Mouse (Mus musculus): ENCODE results near the gene Disp1. TPM values are rescaled to one million over a fixed set of nuclear protein-coding genes. Genes with fewer than 3 reads are reported as not detected.

The Disp1 gene
- polyA plus RNA-seq, 1 experiment from 2014 or later: 9.6 TPM

DNA sequence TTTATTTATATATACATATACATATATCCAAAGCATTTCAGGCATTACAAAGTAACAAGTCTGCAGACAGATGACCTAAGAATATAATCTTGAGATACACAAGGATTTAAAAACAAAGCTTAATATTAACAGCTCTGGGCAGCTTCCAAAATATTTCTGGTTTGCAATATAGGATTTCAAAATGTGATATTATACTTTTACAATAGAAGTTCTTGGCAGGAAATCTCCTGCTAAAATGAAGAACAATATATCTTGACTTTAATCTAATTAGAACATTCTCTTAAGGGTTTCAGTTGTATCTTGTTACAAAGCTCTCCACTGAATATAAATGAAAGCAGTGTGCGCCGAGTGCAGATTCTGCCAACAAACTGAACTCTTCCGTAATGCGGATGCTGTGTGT, 68.0 kb downstream of the Disp1 start:
- Histone ChIP-seq H3K27me3 (replicated peaks) (no peaks in the 10 kb centered on the region), H3K9me3 (no peaks in the 10 kb centered on the region), H3K4me1 (peaks cover 22% of the 10 kb centered on the region), H3K36me3 (replicated peaks) (no peaks in the 10 kb centered on the region), H3K4me3 (no peak overlapping the region), H3K27ac (no peak overlapping the region), H3K4me2 (no peak overlapping the region), H3K9ac (no peak overlapping the region)
- 94% methylated on average over 4 of the region's 4 CpGs for WGBS
- ATAC-seq (replicated peaks): no peak

DNA sequence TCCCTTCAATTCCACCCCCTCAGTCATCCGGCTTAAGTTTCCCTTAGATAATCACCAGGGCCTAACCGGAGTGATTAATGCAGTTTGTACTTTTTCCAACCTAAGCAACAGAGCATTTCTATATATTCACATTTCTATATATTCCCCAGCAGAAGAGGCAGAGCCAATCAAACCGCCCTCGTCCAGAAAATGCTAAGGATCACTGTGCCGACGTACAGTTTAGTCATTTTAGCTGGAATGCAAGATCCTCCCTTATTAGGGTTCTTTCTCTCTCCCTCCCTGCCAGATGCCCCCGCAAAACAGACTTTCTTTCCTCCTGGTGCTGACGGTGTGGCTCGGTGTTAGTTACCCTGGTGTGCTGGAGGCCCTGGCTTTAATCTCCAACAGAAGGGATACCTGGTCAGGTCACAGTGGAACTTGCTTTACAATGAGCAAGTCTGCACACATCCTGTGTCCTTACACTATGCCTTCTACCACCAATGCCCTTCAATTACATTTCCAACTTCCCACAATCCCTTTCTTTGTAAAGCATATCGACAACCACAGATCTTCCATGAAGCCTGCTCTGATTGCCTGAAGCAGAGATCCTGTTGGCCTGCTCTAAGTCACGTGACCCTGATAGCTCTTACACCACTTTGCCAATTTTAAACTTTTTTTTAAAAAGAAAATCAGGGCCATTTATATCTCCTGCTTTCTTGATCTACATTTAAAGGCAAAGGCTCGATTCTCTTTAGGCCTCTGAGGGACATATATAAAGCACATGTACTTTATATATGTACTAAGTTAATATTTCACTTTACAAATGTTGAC, 69.6 kb downstream of the Disp1 start:
- H3K27me3 ChIP-seq (replicated peaks): no peaks in the 10 kb centered on the region
- no peak for ATAC-seq (replicated peaks)
- WGBS: 78% methylated on average over 12 of the region's 12 CpGs
- H3K27ac ChIP-seq: no peak overlapping the region
- H3K4me1 ChIP-seq: peaks cover 32% of the 10 kb centered on the region
- no peaks in the 10 kb centered on the region for H3K36me3 ChIP-seq (replicated peaks)
- no peak overlapping the region for H3K4me2 ChIP-seq
- H3K4me3 ChIP-seq: no peak overlapping the region
- no peaks in the 10 kb centered on the region for H3K9me3 ChIP-seq
- H3K9ac ChIP-seq: no peak overlapping the region

DNA sequence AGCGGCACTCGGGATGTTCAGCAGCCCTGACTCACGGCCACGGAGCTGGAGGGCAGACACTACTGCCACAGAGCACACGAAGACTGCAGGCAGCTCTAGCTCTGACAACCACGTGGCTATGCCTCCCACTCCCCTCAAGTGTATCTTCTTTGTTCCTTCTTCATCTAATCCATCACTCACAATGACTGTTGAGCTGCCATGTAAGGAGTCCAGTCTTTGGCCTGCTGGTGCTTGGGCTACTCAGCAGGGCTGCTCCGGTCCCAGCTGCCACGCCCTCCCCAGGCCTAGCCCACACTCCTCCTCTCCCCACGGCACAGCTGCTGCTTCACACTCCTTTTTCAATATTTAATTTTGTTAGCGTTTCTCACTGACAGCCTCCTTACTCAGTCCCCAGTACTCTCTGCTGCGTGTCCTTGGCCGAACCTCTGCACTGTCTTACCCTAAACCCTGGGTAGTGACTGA, 70.9 kb downstream of the Disp1 start:
- Histone ChIP-seq H3K9me3 (no peaks in the 10 kb centered on the region), H3K27ac (no peak overlapping the region), H3K4me2 (no peak overlapping the region), H3K4me1 (peaks cover 34% of the 10 kb centered on the region), H3K4me3 (no peak overlapping the region), H3K36me3 (replicated peaks) (no peaks in the 10 kb centered on the region), H3K27me3 (replicated peaks) (no peaks in the 10 kb centered on the region), H3K9ac (no peak overlapping the region)
- peak; percentile 77 for ATAC-seq (replicated peaks)
- WGBS: 23% methylated on average over 12 of the region's 12 CpGs

DNA sequence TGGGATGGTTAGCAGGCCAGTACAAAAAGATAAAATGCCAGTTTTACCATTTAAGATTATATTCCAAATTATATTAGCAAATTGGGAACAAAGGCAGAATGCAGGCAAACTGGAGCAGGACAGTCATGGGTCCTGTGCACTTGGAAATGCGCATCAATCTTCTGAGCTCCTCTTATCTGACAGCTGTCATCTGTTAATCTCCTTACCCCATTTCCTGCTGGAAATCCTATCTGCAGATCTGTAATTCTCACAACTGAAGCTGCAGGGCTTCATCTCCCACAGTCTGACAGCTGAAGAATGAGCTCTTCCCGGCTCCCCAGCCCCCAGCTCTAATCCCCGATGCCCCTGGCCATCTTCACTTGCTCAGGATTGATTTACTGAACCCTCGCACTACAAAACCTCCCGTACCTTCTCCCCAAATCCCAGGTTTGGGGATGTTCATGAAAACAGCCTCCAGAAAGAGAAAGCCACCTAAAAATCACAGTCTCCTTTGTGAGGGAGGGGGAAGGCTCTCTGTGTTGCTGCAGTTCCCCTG, 71.7 kb downstream of the Disp1 start:
- Histone ChIP-seq H3K4me3 (no peak overlapping the region), H3K36me3 (replicated peaks) (no peaks in the 10 kb centered on the region), H3K27ac (peak overlapping the region; percentile 43), H3K27me3 (replicated peaks) (no peaks in the 10 kb centered on the region), H3K9me3 (no peaks in the 10 kb centered on the region), H3K4me1 (peaks cover 33% of the 10 kb centered on the region), H3K4me2 (no peak overlapping the region), H3K9ac (no peak overlapping the region)
- 0 out of 2 replicates have a peak, but pooled peaks have one; percentile 43 for ATAC-seq (replicated peaks)
- 30% methylated on average over 5 of the region's 5 CpGs for WGBS

DNA sequence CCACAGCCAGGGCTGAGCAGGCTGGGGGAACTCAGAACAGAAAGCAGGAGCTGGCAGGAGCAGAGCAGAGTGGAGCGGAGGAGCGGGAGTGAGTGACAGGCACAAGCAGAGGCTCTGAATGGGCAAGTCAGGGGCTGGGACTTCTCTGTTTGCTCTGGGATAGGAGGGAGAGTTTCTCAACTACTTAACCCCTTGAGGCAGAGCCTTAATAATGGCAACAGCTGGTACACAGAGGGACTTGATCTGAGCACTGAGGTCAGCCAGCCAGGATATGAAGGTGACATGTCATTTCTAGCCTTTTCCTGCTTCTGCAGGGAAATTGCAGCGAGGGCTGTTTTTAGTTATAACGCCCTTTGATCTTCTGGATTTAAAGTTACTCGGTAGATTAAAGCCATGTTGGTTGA, 73.9 kb downstream of the Disp1 start:
- no peak overlapping the region for H3K27ac ChIP-seq
- 22% methylated on average over 5 of the region's 5 CpGs for WGBS
- H3K27me3 ChIP-seq (replicated peaks): no peaks in the 10 kb centered on the region
- no peak overlapping the region for H3K4me2 ChIP-seq
- H3K9me3 ChIP-seq: no peaks in the 10 kb centered on the region
- no peak overlapping the region for H3K9ac ChIP-seq
- ATAC-seq (replicated peaks): peak; percentile 77
- H3K4me1 ChIP-seq: peaks cover 30% of the 10 kb centered on the region
- no peaks in the 10 kb centered on the region for H3K36me3 ChIP-seq (replicated peaks)
- no peak overlapping the region for H3K4me3 ChIP-seq

DNA sequence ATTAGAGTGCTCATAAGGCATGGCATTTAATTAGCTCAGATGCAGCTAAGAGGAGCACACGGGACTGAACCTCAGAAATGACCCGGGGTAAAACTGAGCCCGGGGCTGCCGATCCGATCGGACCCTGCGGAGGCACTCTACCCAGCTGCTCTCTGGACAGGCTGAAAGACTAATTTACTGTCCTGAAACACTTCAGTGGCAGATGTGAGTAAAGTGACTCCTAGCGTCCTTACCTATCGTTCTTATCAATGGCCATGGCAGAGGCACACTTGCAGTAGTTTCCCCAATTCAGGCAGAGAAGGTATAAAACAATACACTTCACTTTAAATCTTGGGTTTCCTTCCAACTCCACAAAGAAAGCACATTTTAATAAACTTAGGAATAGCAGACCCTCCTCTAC, 74.5 kb downstream of the Disp1 start:
- Histone ChIP-seq H3K9ac (no peak overlapping the region), H3K4me2 (0 out of 2 replicates have a peak overlapping the region, but pooled peaks have one; percentile 8), H3K36me3 (replicated peaks) (no peaks in the 10 kb centered on the region), H3K9me3 (no peaks in the 10 kb centered on the region), H3K27ac (no peak overlapping the region), H3K27me3 (replicated peaks) (no peaks in the 10 kb centered on the region), H3K4me1 (peaks cover 30% of the 10 kb centered on the region), H3K4me3 (no peak overlapping the region)
- ATAC-seq (replicated peaks): no peak
- 12% methylated on average over 9 of the region's 9 CpGs for WGBS

DNA sequence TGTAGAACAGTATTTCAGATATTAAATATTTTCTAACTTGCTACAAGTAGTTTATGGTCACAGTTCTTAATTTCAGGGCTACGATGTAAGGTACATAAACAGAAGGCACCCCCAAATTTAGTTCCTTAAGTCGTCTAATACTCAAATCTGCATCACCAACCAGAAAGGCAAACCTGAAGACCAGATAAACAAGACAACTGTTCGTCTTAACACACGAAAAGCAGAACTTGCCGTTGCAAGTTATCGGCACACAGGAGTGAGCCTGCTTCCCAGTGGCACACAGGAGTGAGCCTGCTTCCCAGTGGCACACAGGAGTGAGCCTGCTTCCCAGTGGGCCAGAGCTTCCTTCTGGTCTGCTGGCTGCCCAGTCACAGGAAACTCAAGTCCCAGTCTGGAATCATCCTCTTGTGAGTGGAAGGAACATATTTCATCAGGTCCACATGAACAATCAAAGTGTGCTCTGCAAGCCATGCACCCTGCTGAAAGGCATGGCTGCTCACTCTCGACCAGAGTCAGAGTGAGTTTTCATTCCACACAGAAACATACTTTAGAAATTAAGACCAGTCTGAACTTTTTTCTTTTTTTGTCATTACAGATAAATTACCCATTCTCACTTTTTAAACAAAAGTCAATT, 75.1 kb downstream of the Disp1 start:
- no peaks in the 10 kb centered on the region for H3K9me3 ChIP-seq
- no peak overlapping the region for H3K4me3 ChIP-seq
- H3K27me3 ChIP-seq (replicated peaks): no peaks in the 10 kb centered on the region
- no peak overlapping the region for H3K27ac ChIP-seq
- no peak for ATAC-seq (replicated peaks)
- WGBS: 70% methylated on average over 7 of the region's 7 CpGs
- peaks cover 30% of the 10 kb centered on the region for H3K4me1 ChIP-seq
- no peak overlapping the region for H3K4me2 ChIP-seq
- H3K9ac ChIP-seq: no peak overlapping the region
- H3K36me3 ChIP-seq (replicated peaks): no peaks in the 10 kb centered on the region

DNA sequence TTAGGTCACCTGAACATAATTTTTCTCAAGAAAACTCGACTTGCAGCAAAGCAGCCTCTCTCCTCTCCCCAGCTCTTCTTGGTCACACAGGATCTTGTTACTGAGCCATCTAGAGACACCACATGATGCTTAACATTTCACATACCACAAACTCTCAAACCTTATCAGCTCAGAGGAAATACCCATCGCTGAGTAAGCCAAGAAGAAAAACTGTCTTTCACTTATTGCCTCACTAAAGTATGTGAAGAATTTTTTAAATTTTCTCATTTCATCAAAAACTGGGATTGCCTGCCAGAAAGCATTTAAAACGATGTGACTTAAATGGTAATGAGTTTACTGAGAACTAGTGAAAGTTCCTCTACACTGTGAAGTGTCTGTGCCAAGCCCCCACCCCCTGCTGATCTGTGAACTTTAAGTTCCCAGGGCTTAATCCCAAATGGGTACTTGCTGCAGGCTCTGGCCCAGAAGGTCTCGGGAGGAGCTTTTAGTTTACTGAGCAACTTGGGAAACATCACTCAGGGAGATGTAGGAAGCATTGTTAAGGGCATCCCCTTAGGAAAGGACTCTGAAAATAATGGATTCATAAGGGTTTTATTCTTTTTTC, 76.6 kb downstream of the Disp1 start:
- peaks cover 28% of the 10 kb centered on the region for H3K4me1 ChIP-seq
- ATAC-seq (replicated peaks): no peak

DNA sequence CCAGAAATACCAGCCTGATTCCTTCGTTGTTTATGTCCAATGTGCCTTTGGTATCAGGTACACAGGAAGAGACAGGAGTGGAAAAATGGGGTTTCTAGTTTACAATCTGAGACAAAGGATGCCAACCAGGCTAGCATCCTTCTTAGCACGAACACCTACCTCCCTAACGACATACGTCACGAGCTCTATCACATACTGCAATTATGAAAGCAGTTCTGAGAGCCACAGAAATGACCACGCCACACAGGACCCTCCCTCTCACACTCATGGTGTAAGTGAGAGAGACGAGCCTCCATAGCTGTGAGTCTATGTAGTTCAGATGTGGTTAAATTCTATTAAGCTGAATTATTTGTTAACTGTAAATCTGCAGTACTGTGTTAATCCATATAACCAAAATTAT, 78.1 kb downstream of the Disp1 start:
- 81% methylated on average over 7 of the region's 7 CpGs for WGBS
- Histone ChIP-seq H3K36me3 (replicated peaks) (no peaks in the 10 kb centered on the region), H3K4me2 (no peak overlapping the region), H3K9ac (no peak overlapping the region), H3K9me3 (no peaks in the 10 kb centered on the region), H3K4me3 (no peak overlapping the region), H3K27ac (no peak overlapping the region), H3K4me1 (peaks cover 21% of the 10 kb centered on the region), H3K27me3 (replicated peaks) (no peaks in the 10 kb centered on the region)
- no peak for ATAC-seq (replicated peaks)

More for the DNA sequence above, 76.6 kb downstream of the Disp1 start:
- 18% methylated on average over 4 of the region's 4 CpGs for WGBS
- Histone ChIP-seq H3K4me3 (no peak overlapping the region), H3K27ac (no peak overlapping the region), H3K9ac (no peak overlapping the region), H3K4me2 (no peak overlapping the region), H3K36me3 (replicated peaks) (no peaks in the 10 kb centered on the region), H3K9me3 (no peaks in the 10 kb centered on the region), H3K27me3 (replicated peaks) (no peaks in the 10 kb centered on the region)

DNA sequence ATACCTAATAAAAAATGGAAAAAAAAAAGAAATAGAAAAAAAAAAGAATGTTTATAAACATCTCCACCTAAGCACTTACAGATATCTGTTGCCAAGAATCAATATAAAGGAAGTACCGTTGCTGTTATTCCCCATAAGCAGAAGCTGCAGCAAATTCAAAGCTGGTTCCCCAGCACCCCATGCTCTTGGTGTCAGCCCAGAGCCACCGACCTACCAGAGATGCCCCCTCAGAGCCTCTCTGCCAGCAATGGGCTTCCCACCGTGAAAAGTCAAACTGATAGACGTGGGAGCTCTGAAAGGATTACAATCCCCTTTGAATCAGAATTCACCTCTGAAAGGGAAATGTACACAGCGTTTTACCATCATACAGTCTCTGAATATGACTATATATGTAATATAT, 78.8 kb downstream of the Disp1 start:
- Histone ChIP-seq H3K27ac (no peak overlapping the region), H3K27me3 (replicated peaks) (no peaks in the 10 kb centered on the region), H3K36me3 (replicated peaks) (no peaks in the 10 kb centered on the region), H3K9ac (no peak overlapping the region), H3K4me1 (peaks cover 21% of the 10 kb centered on the region), H3K4me2 (no peak overlapping the region), H3K4me3 (no peak overlapping the region), H3K9me3 (no peaks in the 10 kb centered on the region)
- 43% methylated on average over 5 of the region's 5 CpGs for WGBS
- no peak for ATAC-seq (replicated peaks)

DNA sequence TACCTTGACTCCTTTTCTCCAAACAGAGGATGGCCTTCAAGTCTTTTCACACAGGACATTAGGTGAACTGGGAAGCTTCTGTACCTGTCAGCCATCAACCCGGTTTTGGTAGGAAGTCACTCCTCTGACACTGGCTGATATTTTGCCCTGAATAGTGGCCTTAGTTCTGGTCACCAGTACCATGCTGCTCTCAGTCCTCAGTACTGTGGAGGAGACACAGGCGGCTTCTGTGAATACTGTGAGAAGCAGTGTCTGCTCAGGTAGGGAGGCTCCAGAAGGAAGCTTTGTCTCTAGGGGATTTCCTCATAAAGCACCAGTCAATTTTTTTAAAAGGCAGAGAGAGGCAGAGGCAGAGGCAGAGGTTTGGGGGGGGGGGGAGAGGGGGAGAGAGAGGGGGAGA, 80.0 kb downstream of the Disp1 start:
- no peak overlapping the region for H3K9ac ChIP-seq

DNA sequence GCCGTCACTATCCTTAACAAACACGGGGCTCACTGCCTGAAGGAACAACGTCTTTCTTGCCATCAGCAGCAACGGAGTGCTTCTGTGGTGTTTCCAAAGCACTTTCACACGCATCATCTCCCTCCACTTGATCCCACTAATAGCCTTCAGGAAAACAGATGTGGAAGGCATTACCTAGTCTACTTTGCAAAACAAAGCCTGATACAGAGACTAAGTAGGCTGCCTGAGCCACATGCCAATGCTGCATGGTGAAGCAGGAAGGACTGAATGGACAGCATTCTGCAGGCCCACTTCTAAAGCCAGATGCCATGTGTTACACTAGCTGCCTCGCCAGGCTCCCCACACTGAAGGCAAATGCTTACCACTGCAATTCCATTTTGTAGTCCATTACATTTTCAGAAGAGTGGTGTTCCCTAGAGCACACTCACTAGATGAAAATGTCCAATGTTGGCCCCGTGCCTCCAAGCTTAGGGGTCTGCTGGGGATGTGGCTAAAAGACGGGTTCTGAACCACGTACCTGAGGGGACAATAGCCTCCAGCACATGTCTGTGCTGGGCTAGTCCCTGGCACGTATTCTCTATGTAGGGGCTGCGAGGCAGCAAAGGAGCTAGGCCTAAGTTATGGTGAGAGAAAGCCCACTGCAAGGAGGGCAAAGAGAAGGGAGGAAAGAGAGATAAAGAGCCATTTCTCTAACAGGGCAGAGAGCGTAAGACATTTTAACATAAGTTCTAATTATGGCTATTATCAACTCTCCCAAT, 80.6 kb downstream of the Disp1 start:
- Histone ChIP-seq H3K4me2 (no peak overlapping the region), H3K9ac (no peak overlapping the region), H3K27me3 (replicated peaks) (no peaks in the 10 kb centered on the region), H3K4me1 (peaks cover 12% of the 10 kb centered on the region; the same call in 1 of the 2 replicates), H3K36me3 (replicated peaks) (no peaks in the 10 kb centered on the region), H3K4me3 (no peak overlapping the region), H3K9me3 (no peaks in the 10 kb centered on the region), H3K27ac (no peak overlapping the region)
- WGBS: 49% methylated on average over 12 of the region's 12 CpGs
- ATAC-seq (replicated peaks): 0 out of 2 replicates have a peak, but pooled peaks have one; percentile 30

More for the DNA sequence above, 80.0 kb downstream of the Disp1 start:
- no peaks in the 10 kb centered on the region for H3K27me3 ChIP-seq (replicated peaks)
- no peaks in the 10 kb centered on the region for H3K9me3 ChIP-seq
- H3K4me1 ChIP-seq: peaks cover 12% of the 10 kb centered on the region; the same call in 1 of the 2 replicates
- 37% methylated on average over 2 of the region's 2 CpGs for WGBS
- no peak for ATAC-seq (replicated peaks)
- no peak overlapping the region for H3K4me2 ChIP-seq
- no peak overlapping the region for H3K4me3 ChIP-seq
- H3K36me3 ChIP-seq (replicated peaks): no peaks in the 10 kb centered on the region
- no peak overlapping the region for H3K27ac ChIP-seq
